Mouse (Mus musculus): Measurements from ENCODE around the gene Txnrd2. TPM values are rescaled to one million over a fixed set of nuclear protein-coding genes. Genes with fewer than 3 reads are reported as not detected.

Txnrd2 gene
- 10 to 100 TPM; 16.2 to 21.6 TPM for polyA plus RNA-seq (2017; shearing (Covaris generic))

DNA sequence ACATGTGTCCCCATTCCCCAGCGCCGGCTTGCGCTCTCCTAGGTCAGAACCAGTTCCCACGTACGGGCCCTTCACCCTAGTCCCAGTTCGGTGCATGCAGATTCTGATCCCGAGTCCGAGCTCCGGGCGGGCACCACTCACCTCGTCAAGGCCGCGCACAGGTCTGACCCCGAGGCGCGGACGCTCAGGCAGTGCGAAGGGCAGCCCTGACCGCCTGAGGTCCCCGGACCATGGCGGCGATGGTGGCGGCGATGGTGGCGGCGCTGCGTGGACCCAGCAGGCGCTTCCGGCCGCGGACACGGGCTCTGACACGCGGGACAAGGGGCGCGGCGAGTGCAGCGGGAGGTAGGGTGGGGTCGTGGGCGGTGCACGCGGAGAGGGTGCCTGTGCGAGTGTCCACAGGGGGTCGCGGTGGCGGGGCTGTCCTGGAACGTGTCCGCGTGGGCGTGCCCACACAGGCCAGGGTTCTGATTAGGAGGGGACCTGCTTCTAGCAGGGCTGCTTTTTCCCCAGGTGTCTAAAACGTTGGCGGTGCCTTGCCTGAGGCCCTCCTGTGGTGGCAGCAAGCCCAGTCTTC is at the start of gene Txnrd2:
TSS of gene Txnrd2 (plus strand) at position 170 of the 577 bp plus-strand sequence.
- peak; percentile 75 for ATAC-seq

- no peak for ATAC-seq
Observed at GRCm38 (mm10) chr16:18377203-18377602, 49.0 kb upstream of the Txnrd2 start.

- no peak for ATAC-seq
Observed at GRCm38 (mm10) chr16:18378489-18378888, 47.7 kb upstream of the Txnrd2 start.

DNA sequence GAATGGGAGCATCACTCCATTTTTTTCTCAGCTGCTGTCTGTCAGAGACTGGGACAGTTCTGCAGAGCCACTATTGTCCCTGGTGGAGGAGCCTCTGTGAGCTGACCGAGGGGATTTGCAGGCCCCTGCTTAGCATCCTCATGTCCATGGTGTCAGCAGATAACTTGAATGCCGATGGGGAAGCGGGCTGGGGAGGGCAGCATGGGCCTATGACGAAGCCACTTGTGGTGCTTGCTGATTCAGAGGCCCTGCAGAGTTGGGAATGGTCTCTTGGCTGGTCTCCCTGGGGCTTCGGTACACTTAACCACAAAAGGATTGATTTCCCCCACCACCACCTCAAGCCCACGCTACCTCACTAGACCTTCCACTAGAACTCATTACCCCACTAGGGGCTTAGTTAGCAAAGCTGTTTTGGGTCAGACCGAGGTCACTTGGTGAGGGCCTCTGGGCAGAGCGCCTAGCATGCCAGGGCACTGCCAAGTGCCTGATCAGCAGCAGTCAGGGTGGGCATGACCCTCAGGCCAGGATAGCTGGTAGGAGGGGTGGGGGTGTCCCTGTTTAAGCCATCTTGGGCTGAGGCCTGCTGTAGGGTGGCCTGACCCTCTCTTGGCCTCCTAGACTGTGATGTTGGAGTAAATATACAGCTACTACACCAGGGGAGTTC is 46.7 kb upstream of the Txnrd2 start:
- no peak for ATAC-seq

DNA sequence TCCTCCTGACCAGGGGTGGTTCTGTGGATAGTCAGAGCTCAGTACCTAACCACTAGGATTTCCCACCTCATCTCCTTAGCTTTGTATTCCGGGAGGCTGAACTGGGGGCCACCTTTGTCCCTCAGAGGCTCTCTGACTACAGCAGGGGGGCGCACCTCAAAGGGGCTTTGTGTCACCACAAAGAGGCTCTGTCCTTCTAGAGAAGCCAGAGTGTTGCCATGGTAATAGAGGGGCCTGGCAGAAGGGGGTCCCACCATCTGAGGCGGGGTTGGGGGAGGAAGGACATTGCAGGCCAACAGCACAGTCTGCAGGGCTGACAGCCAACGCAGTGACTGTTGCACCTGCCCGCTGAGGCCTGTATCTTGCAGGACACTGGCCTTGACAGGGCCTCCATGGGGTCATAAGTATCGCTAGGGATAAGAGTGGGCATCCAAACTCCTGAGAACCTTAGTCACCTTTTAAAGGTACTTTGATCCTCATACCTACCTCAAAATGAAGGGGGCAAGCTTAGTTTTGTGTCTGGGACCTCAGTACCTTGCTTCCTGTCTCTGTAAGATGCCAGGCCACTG is 45.6 kb upstream of the Txnrd2 start:
- no peak for ATAC-seq

DNA sequence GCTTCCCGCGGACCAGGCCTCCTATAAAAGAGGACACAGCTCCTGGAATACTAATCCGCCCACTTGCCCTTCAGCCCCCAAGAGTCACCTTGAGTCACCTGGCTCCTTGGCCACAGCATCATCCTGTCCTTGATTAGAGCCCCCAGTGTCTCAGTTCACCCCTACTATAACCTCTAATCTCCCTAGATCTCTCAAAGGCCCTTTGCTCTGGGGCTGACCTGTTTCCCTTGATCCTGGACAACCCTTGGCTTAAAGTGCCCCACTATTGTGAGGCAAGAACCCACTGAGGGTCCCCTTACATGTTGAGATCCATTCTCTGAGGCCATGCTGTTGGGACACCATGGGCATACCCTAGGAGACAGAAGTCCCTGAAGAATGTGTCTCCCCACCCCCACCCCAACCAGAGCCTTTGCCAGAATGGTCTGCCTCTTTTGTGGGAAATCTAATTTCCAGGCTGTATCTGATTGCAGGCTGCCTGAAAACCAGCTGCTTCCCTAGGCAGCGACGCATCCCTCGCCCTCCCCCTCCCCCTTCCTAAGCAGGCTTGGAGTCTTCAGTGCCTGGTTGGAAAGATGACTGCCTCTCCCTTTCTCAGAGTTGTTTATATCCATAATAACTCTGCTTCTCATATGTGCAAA is 44.4 kb upstream of the Txnrd2 start:
- ATAC-seq = no peak

DNA sequence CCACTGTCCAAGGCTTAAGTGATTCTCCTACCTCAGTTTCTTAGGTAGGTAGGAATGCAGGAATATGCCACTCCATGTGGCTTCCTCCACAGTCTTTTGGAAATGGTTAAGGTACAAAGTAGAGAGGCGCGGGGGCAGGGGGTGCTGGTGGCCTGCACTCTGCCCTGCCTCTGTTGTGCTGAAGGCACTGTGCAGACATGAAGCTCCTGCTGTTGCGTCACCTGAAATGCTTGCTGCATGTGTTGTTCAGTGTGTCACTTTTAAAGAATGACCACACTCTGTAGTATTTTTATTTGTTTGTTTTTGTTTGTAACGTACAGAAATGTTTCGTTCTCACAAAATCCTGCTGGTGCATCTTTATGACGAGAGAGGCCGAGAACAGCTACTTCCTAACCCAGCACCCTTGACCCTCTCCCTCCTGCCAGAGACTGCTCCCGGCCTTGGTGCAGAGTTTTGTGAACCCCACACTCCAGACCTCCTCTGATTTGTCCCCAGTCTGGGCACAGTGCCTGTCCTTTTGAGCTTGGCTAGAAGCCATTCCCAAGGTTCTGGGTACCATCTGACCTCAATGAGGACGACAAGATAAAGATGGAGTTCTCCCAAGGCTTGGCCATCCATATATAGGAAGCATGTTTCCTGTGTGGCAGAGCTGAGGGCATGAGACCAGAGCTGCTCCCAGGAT is 43.0 kb upstream of the Txnrd2 start:
- no peak for ATAC-seq

GRCm38 (mm10) chr16:18383756-18384155 is 42.4 kb upstream of the Txnrd2 start:
- no peak for ATAC-seq

GRCm38 (mm10) chr16:18384211-18384610 is 42.0 kb upstream of the Txnrd2 start:
- no peak for ATAC-seq

DNA sequence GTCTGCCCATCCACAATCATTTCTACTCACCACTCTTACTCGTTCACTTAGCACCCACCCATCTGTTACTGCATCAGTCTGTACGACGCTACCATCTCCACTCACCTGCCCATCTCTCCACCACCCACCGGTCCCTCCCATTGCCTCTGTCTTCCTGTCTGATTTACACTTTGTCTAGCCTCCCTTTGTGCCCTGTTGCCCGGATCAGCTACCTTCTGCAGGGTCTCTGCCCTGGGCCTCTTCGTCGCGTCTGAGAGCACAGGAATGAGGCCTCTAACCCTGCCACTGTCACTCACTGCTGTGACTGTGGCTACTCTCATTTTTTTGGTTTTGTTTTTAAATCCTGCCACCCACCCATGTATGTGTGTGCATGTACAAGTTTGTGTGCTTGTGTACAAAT is 41.5 kb upstream of the Txnrd2 start:
- no peak for ATAC-seq

- ATAC-seq = no peak
Observed at GRCm38 (mm10) chr16:18385411-18385810, 40.8 kb upstream of the Txnrd2 start.

- ATAC-seq = no peak
Observed at GRCm38 (mm10) chr16:18386451-18386850, 39.7 kb upstream of the Txnrd2 start.

- ATAC-seq = no peak
Observed at GRCm38 (mm10) chr16:18386972-18387371, 39.2 kb upstream of the Txnrd2 start.

GRCm38 (mm10) chr16:18387704-18388582 is 38.2 kb upstream of the Txnrd2 start:
- ATAC-seq = no peak

- ATAC-seq = no peak
Observed at GRCm38 (mm10) chr16:18388583-18389435, 37.4 kb upstream of the Txnrd2 start.

- ATAC-seq = no peak
Observed at GRCm38 (mm10) chr16:18390399-18390798, 35.8 kb upstream of the Txnrd2 start.

GRCm38 (mm10) chr16:18391127-18391526 is 35.1 kb upstream of the Txnrd2 start:
- ATAC-seq = no peak

GRCm38 (mm10) chr16:18391728-18392127 is 34.5 kb upstream of the Txnrd2 start:
- no peak for ATAC-seq

DNA sequence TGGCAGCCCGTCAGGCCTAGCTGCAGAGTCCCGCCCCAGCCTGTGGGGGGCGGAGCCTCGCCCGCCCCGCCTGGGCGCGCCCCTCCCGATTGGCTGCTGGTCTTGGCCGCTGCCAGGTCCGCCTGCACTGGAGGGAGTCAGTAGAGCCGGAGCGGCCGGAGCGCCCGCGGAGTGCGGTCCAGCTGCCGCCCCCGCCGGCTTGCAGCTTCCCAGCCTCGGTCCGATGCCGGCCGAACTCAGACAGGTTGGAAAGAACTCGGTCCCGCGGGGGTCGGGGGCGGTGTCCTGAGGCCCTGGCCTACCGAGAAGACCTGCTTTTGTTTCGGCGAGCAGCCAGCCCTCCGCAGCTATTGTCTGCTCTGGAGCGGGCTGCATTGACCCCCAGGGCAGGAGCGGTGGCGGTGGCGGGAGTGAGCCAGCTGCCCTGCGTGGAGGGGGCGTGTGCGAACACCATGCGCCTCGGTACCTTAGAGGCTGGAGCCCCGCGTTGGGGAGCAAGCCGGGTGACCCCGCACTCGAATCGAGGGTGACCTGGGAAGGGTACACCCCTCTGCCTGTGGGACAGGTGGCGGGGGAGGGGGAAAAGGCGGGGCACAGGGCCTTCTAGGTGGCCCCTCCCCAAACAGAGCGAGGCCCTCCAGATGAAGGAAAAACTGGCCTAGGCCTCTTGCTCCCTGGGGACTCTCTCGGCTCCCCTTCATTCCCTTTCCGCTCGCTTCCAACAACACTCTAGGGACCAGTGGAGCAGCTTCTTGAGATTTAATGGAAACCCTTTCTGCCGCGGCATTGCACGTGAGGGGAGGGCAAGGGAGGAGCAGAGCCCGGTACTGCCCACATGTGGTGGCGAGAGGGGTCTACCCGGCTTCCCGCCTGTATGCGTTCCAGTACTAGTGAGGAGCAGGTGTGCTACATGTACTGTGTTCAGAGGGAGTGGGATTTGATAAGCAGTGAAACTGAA is 33.4 kb upstream of the Txnrd2 start:
- peak; percentile 87 for ATAC-seq

DNA sequence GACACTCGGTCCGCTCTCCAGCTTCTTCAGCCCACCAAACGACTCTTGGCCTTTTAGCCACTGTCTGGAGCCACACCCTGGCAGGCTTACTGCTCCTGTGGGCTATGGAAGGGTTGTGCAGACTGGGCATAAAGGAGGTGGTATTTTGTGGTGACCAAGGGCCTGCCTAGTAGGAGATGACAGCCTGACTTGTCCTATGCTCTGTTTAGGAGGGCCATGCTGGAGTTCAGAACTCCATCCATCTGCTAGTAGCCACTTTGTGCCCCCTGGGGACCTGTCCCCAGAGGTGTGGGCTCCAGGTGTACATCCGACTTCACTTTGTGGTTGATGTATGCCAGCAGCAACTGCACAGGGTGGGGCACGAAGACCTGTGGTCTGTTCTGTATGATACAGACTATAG is 32.6 kb upstream of the Txnrd2 start:
- ATAC-seq = no peak

Data from activated CD4-positive, CD25-positive, alpha-beta regulatory T cell, adult 4 months (primary cell).